Mouse (Mus musculus) kidney, adult 2 months (tissue): ENCODE results near the gene Krtap5-4. TPM values are rescaled to one million over a fixed set of nuclear protein-coding genes. Genes with fewer than 3 reads are reported as not detected.

Experiments
- DNase-seq: peaks from one replicate; pipeline ENCODE4 v3.0.0; 2021
- H3K27ac ChIP-seq: fragments of 200-500 bp; 2 replicates; pipeline ENCODE4 v1.5.1; 2012; ENCODE audit warnings: low read depth, low read length, control low read depth, inconsistent platforms; ENCODE audit not compliant: insufficient read depth
- H3K27me3 ChIP-seq: fragments of 200-500 bp; replicated peaks from 2 replicates; pipeline ENCODE4 v1.6.1; 2012; ENCODE audit warnings: mild to moderate bottlenecking, moderate library complexity, low read length, inconsistent platforms; ENCODE audit not compliant: control insufficient read depth, insufficient read depth
- H3K36me3 ChIP-seq: fragments of 200-500 bp; 2 replicates; pipeline ENCODE4 v1.6.1; 2012; ENCODE audit warnings: mild to moderate bottlenecking, moderate library complexity, low read length, inconsistent platforms; ENCODE audit not compliant: control insufficient read depth, insufficient read depth
- H3K4me1 ChIP-seq: fragments of 200-500 bp; 2 replicates; pipeline ENCODE4 v1.6.1; 2011; ENCODE audit warnings: low read length; ENCODE audit not compliant: control insufficient read depth, insufficient read depth
- H3K4me3 ChIP-seq: fragments of 200-500 bp; 2 replicates; pipeline ENCODE4 v1.5.1; 2011; ENCODE audit warnings: mild to moderate bottlenecking, low read depth, low read length, control low read depth; ENCODE audit not compliant: insufficient read depth
- CTCF ChIP-seq: fragments of 200-500 bp; conservative IDR thresholded peaks from 2 replicates; pipeline ENCODE4 v1.5.1; 2011; ENCODE audit warnings: low read depth, mild to moderate bottlenecking, control low read depth, low read length, moderate library complexity, mixed read lengths; ENCODE audit not compliant: insufficient read depth, insufficient read length
- POLR2A ChIP-seq: fragments of 200-500 bp; IDR thresholded peaks from one replicate; pipeline ENCODE4 v1.6.1; 2011; ENCODE audit warnings: low read depth, low read length, control low read depth
- WGBS: fragments of 180-500 bp; shearing (Covaris S2); methylation state at CpG from one replicate; pipeline ENCODE4 v1.1.7; 2018; 5-methylcytosine and 5-hydroxymethylcytosine counted together
- polyA plus RNA-seq: library from polyadenylated mRNA; depleted of rRNA; stranded (reverse); fragments of >200 nt; gene quantifications from 2 replicates; pipeline ENCODE4 v1.2.3, GENCODE M21; 2012; rRNA removed

The Krtap5-4 gene
- polyA plus RNA-seq, 1 experiment: not detected

DNA sequence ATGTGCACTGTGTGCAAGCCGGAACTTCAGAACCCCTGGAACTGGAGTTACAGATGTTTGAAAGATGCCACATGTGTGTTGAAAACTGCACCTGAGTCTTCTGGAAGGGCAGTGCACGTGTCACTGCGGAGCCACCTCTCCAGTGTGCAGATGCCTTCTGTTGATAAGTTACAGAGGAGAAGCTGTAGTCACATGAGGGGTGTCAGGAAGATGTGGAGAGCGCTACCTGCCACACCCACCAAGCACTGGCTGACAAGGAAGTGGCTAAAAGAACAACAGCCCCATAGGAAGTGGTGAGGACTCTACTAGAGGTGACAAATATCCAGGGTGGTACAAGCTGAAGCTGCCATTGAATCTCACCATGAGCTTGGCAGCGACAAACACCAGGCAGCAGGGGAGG lies 50.5 kb downstream of the Krtap5-4 start:
- DNase-seq: no peak
- H3K27me3 ChIP-seq: no peaks in the 10 kb centered on the region
- H3K4me3 ChIP-seq: no peak overlapping the region
- no peak overlapping the region for H3K27ac ChIP-seq
- WGBS: 63% methylated on average over 5 of the region's 5 CpGs
- no peaks in the 10 kb centered on the region for H3K36me3 ChIP-seq
- TF ChIP-seq POLR2A: no peak
- TF ChIP-seq CTCF: no peak
- no peaks in the 10 kb centered on the region for H3K4me1 ChIP-seq

Other genes starting within 250 kb of the Krtap5-4 start
- 44.0 and 45.3 TPM in 2 replicates for gene Mob2, start 242.5 kb upstream of the Krtap5-4 start, polyA plus RNA-seq
- 3.6 and 3.7 TPM in 2 replicates for gene Dusp8, start 207.7 kb upstream of the Krtap5-4 start, polyA plus RNA-seq
- not detected in 2 replicates for gene Gm45618, start 182.8 kb upstream of the Krtap5-4 start, polyA plus RNA-seq
- not detected in 2 replicates for gene Gm39115, start 167.5 kb upstream of the Krtap5-4 start, polyA plus RNA-seq
- gene Gm45337, start 158.9 kb upstream of the Krtap5-4 start, polyA plus RNA-seq: not detected in 2 replicates
- not detected in 2 replicates for gene Gm29735, start 146.4 kb upstream of the Krtap5-4 start, polyA plus RNA-seq
- not detected in 2 replicates for gene Gm4553, start 137.8 kb upstream of the Krtap5-4 start, polyA plus RNA-seq
- gene Krtap5-2, start 127.5 kb upstream of the Krtap5-4 start, polyA plus RNA-seq: not detected in 2 replicates
- not detected in 2 replicates for gene Gm10153, start 113.2 kb upstream of the Krtap5-4 start, polyA plus RNA-seq
- gene Krtap5-3, start 102.2 kb upstream of the Krtap5-4 start, polyA plus RNA-seq: not detected in 2 replicates
- not detected in 2 replicates for gene Gm7579, start 91.7 kb upstream of the Krtap5-4 start, polyA plus RNA-seq
- not detected in 2 replicates for gene Krtap5-5, start 73.6 kb upstream of the Krtap5-4 start, polyA plus RNA-seq
- gene Gm40460, start 62.5 kb upstream of the Krtap5-4 start, polyA plus RNA-seq: not detected in 2 replicates
- not detected in 2 replicates for gene Gm2431, start 45.2 kb upstream of the Krtap5-4 start, polyA plus RNA-seq
- not detected in 2 replicates for gene Gm4559, start 29.2 kb upstream of the Krtap5-4 start, polyA plus RNA-seq
- gene Krtap5-1, start 6.4 kb upstream of the Krtap5-4 start, polyA plus RNA-seq: not detected in 2 replicates
- 3.1 and 4.1 TPM in 2 replicates for gene Ifitm10, start 70.2 kb downstream of the Krtap5-4 start, polyA plus RNA-seq
- 0.36 TPM in 1 of 2 replicates, not detected in the other for gene Gm49369, start 79.1 kb downstream of the Krtap5-4 start, polyA plus RNA-seq
- 830 and 897 TPM in 2 replicates for gene Ctsd, start 84.5 kb downstream of the Krtap5-4 start, polyA plus RNA-seq
- gene Syt8, start 131.3 kb downstream of the Krtap5-4 start, polyA plus RNA-seq: 1.8 and 3.3 TPM in 2 replicates
- 0.54 and 103 TPM in 2 replicates for gene Tnni2, start 138.3 kb downstream of the Krtap5-4 start, polyA plus RNA-seq
- 22.2 and 39.8 TPM in 2 replicates for gene Lsp1, start 157.3 kb downstream of the Krtap5-4 start, polyA plus RNA-seq
- 48.3 TPM in 1 of 2 replicates, not detected in the other for gene Tnnt3, start 195.3 kb downstream of the Krtap5-4 start, polyA plus RNA-seq
- 10.3 and 11.0 TPM in 2 replicates for gene Mrpl23, start 229.1 kb downstream of the Krtap5-4 start, polyA plus RNA-seq